Mouse (Mus musculus) MEL (cell line): ENCODE results near the gene Fgfr2. TPM values are rescaled to one million over a fixed set of nuclear protein-coding genes. Genes with fewer than 3 reads are reported as not detected.

Source experiments
- DNase-seq: peaks from one replicate; pipeline ENCODE4 v3.0.0; 2011; ENCODE audit warnings: low read depth, low spot score
- H3K27ac ChIP-seq: 2 replicates; pipeline ENCODE4 v1.5.1; 2012; ENCODE audit warnings: low read depth, mild to moderate bottlenecking, control low read depth, low read length, moderate library complexity; ENCODE audit not compliant: control insufficient read depth
- H3K27me3 ChIP-seq, 2 experiments: fragments of 150-350 bp in 1 of 2; sonication (generic) in 1 of 2; 2 replicates each; pipeline ENCODE4 v1.6.1; 2012; ENCODE audit warnings: low read length in 2 of 2, mild to moderate bottlenecking in 2 of 2, improper control_type of control experiment in 1 of 2, moderate library complexity in 1 of 2; ENCODE audit not compliant: insufficient read depth in 2 of 2, control insufficient read depth in 1 of 2
- H3K36me3 ChIP-seq, 2 experiments: 2 replicates each; pipeline ENCODE4 v1.6.1; 2012 to 2014; ENCODE audit warnings: low read length in 2 of 2, improper control_type of control experiment in 1 of 2, inconsistent platforms in 1 of 2, mild to moderate bottlenecking in 1 of 2; ENCODE audit not compliant: insufficient read depth in 2 of 2, control insufficient read depth in 1 of 2
- H3K4me1 ChIP-seq, 2 experiments: fragments of 150-350 bp in 1 of 2; sonication (generic) in 1 of 2; 2 replicates each; pipeline ENCODE4 v1.6.1; 2012; ENCODE audit warnings: low read length in 2 of 2, improper control_type of control experiment in 1 of 2, mild to moderate bottlenecking in 1 of 2; ENCODE audit not compliant: insufficient read depth in 2 of 2, control insufficient read depth in 1 of 2
- H3K4me3 ChIP-seq, 2 experiments: fragments of 150-350 bp in 1 of 2; sonication (generic) in 1 of 2; 2 replicates each; pipeline ENCODE4 v1.5.1; 2012; ENCODE audit warnings: low read depth in 2 of 2, low read length in 2 of 2, mild to moderate bottlenecking in 2 of 2, moderate library complexity in 2 of 2, control low read depth in 1 of 2, improper control_type of control experiment in 1 of 2; ENCODE audit not compliant: control insufficient read depth in 1 of 2, insufficient read depth in 1 of 2
- H3K79me2 ChIP-seq: 2 replicates; pipeline ENCODE4 v1.6.1; 2012; ENCODE audit warnings: mild to moderate bottlenecking, low read length, moderate library complexity; ENCODE audit not compliant: control insufficient read depth, poor library complexity, insufficient read depth
- H3K9ac ChIP-seq: 2 replicates; pipeline ENCODE4 v1.6.1; 2012; ENCODE audit warnings: low read depth, mild to moderate bottlenecking, control low read depth, low read length, moderate library complexity; ENCODE audit not compliant: control insufficient read depth, poor library complexity, severe bottlenecking
- H3K9me3 ChIP-seq: fragments of 150-350 bp; sonication (generic); replicated peaks from 2 replicates; pipeline ENCODE4 v1.6.1; 2012; ENCODE audit warnings: mild to moderate bottlenecking, low read length, improper control_type of control experiment, moderate library complexity; ENCODE audit not compliant: insufficient read depth
- CTCF ChIP-seq, 3 experiments: IDR thresholded peaks in 2 of 3; conservative IDR thresholded peaks in 1 of 3; 2 replicates each; pipeline ENCODE4 v1.5.1; 2011 to 2012; ENCODE audit warnings: low read length in 3 of 3, low read depth in 2 of 3, mild to moderate bottlenecking in 2 of 3, improper control_type of control experiment in 1 of 3, inconsistent platforms in 1 of 3, mixed read lengths in 1 of 3, moderate library complexity in 1 of 3; ENCODE audit not compliant: control insufficient read depth in 1 of 3, insufficient read depth in 1 of 3, poor library complexity in 1 of 3, severe bottlenecking in 1 of 3
- ELF1 ChIP-seq: IDR thresholded peaks from 2 replicates; pipeline ENCODE4 v1.6.1; 2014; ENCODE audit warnings: low read depth, mild to moderate bottlenecking, inconsistent platforms, low read length, improper control_type of control experiment, moderate library complexity
- EP300 ChIP-seq, 2 experiments: IDR thresholded peaks; 2 replicates each; pipeline ENCODE4 v1.6.1; 2011; ENCODE audit warnings: improper control_type of control experiment in 2 of 2, low read length in 2 of 2, low read depth in 1 of 2, mild to moderate bottlenecking in 1 of 2
- GABPA ChIP-seq: IDR thresholded peaks from 2 replicates; pipeline ENCODE4 v1.6.1; 2012; ENCODE audit warnings: low read depth, mild to moderate bottlenecking, inconsistent platforms, low read length, improper control_type of control experiment, moderate library complexity
- MAFK ChIP-seq: IDR thresholded peaks from 2 replicates; pipeline ENCODE4 v1.6.1; 2011; ENCODE audit warnings: low read depth, mild to moderate bottlenecking, low read length, improper control_type of control experiment, borderline replicate concordance
- MYC ChIP-seq: IDR thresholded peaks from 2 replicates; pipeline ENCODE4 v1.6.1; 2011; ENCODE audit warnings: low read depth, mild to moderate bottlenecking, low read length, improper control_type of control experiment, moderate library complexity
- POLR2AphosphoS2 ChIP-seq: IDR thresholded peaks from 2 replicates; pipeline ENCODE4 v1.6.1; 2011; ENCODE audit warnings: low read length, improper control_type of control experiment
- RAD21 ChIP-seq: IDR thresholded peaks from 2 replicates; pipeline ENCODE4 v1.6.1; 2011; ENCODE audit warnings: mild to moderate bottlenecking, low read depth, low read length, improper control_type of control experiment
- RCOR1 ChIP-seq: IDR thresholded peaks from 2 replicates; pipeline ENCODE4 v1.6.1; 2012; ENCODE audit warnings: low read depth, mild to moderate bottlenecking, inconsistent platforms, low read length, improper control_type of control experiment
- SIN3A ChIP-seq: IDR thresholded peaks from 2 replicates; pipeline ENCODE4 v1.6.1; 2012; ENCODE audit warnings: low read length, improper control_type of control experiment, inconsistent platforms
- SMC3 ChIP-seq: IDR thresholded peaks from 2 replicates; pipeline ENCODE4 v1.6.1; 2011; ENCODE audit warnings: low read depth, low read length, improper control_type of control experiment
- UBTF ChIP-seq: IDR thresholded peaks from 2 replicates; pipeline ENCODE4 v1.6.1; 2012; ENCODE audit warnings: low read depth, mild to moderate bottlenecking, inconsistent platforms, low read length, improper control_type of control experiment, moderate library complexity, borderline replicate concordance; ENCODE audit not compliant: insufficient read depth
- ZC3H11A ChIP-seq: IDR thresholded peaks from 2 replicates; pipeline ENCODE4 v1.6.1; 2012; ENCODE audit warnings: low read depth, mild to moderate bottlenecking, inconsistent platforms, low read length, improper control_type of control experiment
- polyA plus RNA-seq, 2 experiments: library from polyadenylated mRNA; stranded (reverse) in 1 of 2; unstranded in 1 of 2; fragments of >175 nt in 1 of 2; fragments of >200 nt in 1 of 2; gene quantifications; 2 replicates each; pipeline versions ENCODE4 v1.2.1 to v1.2.4; 2012; ENCODE audit warnings: low replicate concordance in 2 of 2, low read depth in 1 of 2; ENCODE audit not compliant: insufficient read length in 2 of 2, insufficient read depth in 1 of 2, missing spikeins in 1 of 2
- total RNA-seq: library from RNA; depleted of rRNA; stranded (reverse); fragments of 300-350 nt; gene quantifications from 2 replicates; pipeline ENCODE4 v1.2.3, GENCODE M21; 2012

Gene Fgfr2
- total and polyA plus RNA-seq, 3 experiments, result not detected

GRCm38 (mm10) chr7:130932921-130933320 lies 2190.2 kb downstream of the Fgfr2 start:
- H3K9ac ChIP-seq, result no peak overlapping the region
- H3K27me3 ChIP-seq, result no peaks in the 10 kb centered on the region
- TF ChIP-seq SMC3 (no peak), UBTF (no peak)
- no peaks in the 10 kb centered on the region for H3K9me3 ChIP-seq
- no peaks in the 10 kb centered on the region for H3K4me1 ChIP-seq
- H3K4me3 ChIP-seq, result no peak overlapping the region
- DNase-seq, result no peak
- no peaks in the 10 kb centered on the region for H3K79me2 ChIP-seq
- H3K27ac ChIP-seq, result no peak overlapping the region
- no peaks in the 10 kb centered on the region for H3K36me3 ChIP-seq

GRCm38 (mm10) chr7:130930401-130930800 lies 2192.7 kb downstream of the Fgfr2 start:
- no peaks in the 10 kb centered on the region for H3K27me3 ChIP-seq
- H3K9ac ChIP-seq, result no peak overlapping the region
- no peak overlapping the region for H3K27ac ChIP-seq
- H3K79me2 ChIP-seq, result no peaks in the 10 kb centered on the region
- DNase-seq, result no peak
- H3K9me3 ChIP-seq, result no peaks in the 10 kb centered on the region
- TF ChIP-seq RAD21 (peak; percentile 31), SIN3A (no peak), ZC3H11A (0 out of 2 replicates have a peak, but pooled peaks have one; percentile 10), CTCF (IDR thresholded peaks at IDR 0.05 in 2 of 3, conservative IDR thresholded peaks at IDR 0.05 in 1 of 3; ENCODE audit: control insufficient read depth in 1 of 3, insufficient read depth in 1 of 3, low read depth in 2 of 3, low read length in 3 of 3, poor library complexity in 1 of 3, severe bottlenecking in 1 of 3) (peak; percentile 35 to 47 (median 36); a peak in 5 of 6 replicates), ELF1 (no peak), MYC (no peak), MAFK (no peak), EP300 (IDR thresholded peaks at IDR 0.05; ENCODE audit: low read depth in 1 of 2, low read length in 2 of 2) (no peak), RCOR1 (no peak), SMC3 (peak; percentile 40), POLR2AphosphoS2 (no peak)
- H3K36me3 ChIP-seq, result no peaks in the 10 kb centered on the region
- no peaks in the 10 kb centered on the region for H3K4me1 ChIP-seq
- H3K4me3 ChIP-seq, result no peak overlapping the region

- no peaks in the 10 kb centered on the region for H3K9me3 ChIP-seq
- no peak for TF ChIP-seq MYC
- no peak for TF ChIP-seq GABPA
- no peak for DNase-seq
- H3K27ac ChIP-seq, result no peak overlapping the region
- H3K27me3 ChIP-seq, result no peaks in the 10 kb centered on the region; a peak in 1 of 4 replicates
- H3K9ac ChIP-seq, result no peak overlapping the region
- H3K4me1 ChIP-seq, result no peaks in the 10 kb centered on the region
- no peaks in the 10 kb centered on the region for H3K79me2 ChIP-seq
- H3K4me3 ChIP-seq, result no peak overlapping the region
- H3K36me3 ChIP-seq, result no peaks in the 10 kb centered on the region
Observed at GRCm38 (mm10) chr7:130922981-130923731, 2200.0 kb downstream of the Fgfr2 start.
